Mouse (Mus musculus) hindlimb bud, embryonic 11.5 days (tissue): ENCODE data around the gene Olfr937.

Source experiments
- DNase-seq: peaks from one replicate; pipeline ENCODE4 v3.0.0-alpha.2; 2012; ENCODE audit warnings: low read depth, low spot score; ENCODE audit errors: extremely low spot score

The Olfr937 gene

DNA sequence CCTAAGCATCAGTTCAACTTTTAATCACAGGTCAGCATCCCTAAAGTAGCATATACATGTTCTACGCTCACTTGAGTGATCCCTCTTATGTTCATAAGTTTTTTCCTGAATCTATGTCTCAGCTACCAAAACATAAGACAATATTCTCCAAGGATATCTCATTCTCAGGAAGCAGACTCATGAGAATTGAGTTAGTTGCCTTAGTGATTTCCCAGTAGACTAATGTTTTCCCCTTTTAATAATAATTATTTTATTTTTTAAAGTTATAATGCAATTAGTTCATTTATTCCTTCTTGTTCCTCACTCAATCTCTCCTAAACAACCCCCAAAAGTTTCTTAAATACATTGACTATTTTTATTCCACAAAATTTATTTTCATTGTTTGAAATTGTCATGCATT is at the start of gene Olfr937:
Gene Olfr937, minus strand, starts transcription at position 101 of the 400 bp plus-strand sequence.
- no peak for DNase-seq

DNA sequence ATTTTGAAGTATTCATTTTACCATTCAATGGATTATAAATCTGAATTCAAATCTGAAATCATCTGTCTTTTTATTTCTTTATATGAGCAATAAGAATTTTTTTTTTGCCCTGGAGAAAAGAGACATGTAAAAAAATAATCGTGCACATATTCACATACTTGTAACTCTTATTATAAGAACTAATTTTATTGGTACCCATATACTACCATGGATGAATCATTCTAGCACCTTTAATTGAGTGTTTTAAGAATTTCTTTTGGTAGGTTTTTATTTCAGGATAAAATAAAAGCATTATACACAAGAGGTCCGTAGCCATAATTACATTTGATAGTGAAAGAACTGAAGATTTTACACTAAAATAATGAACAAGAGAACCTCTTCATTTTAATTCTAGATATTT is 14.0 kb upstream of the Olfr937 start, which contains the start of gene Olfr938:
Gene Olfr938, minus strand, starts transcription at position 101 of the 400 bp plus-strand sequence.
- DNase-seq, result no peak

DNA sequence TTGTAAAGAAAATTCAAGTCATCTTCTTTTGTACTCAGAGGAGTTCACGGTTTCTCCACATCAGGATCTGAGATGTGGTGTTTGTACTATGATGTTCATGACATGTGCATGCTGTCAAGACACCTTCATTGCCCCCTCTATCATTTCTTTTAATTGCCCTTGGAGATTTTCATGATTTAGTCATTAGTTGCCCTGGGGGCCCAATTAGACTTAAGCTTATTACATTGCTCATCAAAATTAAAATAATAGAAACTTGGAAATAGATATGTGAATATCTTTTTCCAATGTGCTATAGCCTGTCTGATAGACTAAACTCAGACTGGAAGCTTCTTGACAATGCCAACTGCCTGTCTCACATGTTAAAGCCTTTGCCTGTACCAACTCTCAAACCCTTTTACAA is 41.5 kb downstream of the Olfr937 start, which contains the start of gene Olfr146:
Gene Olfr146, minus strand, starts transcription at position 101 of the 400 bp plus-strand sequence.
- DNase-seq, result no peak
